Mouse (Mus musculus) heart, postnatal 0 days (tissue): Measurements from ENCODE around the gene Cdh13.

Experiments used
- CTCF ChIP-seq: IDR thresholded peaks from 2 replicates; pipeline ENCODE4 v1.5.1; 2016; ENCODE audit warnings: antibody characterized with exemption, control low read depth, low read depth
- EP300 ChIP-seq: IDR thresholded peaks from 2 replicates; pipeline ENCODE4 v1.6.1; 2016; ENCODE audit warnings: antibody characterized with exemption, low read depth

DNA sequence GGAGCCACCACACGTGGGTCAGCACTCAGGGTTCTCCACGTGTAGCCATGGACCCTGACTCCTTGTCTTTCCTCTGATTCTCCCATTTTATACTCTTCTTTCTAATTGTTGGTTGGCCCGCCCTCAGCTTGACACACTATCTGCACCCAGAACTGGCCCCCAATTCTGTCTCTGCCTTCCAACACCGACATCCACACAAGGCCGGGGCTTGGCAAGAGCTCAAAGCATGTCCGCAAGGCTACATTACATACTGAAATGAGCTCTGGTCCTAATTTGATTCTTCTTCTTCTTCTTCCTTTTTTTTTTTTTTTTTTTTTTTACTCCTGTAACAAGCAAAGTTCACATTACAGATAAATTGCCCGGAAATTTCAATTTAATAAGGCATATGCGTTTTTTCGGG, 1001.0 kb downstream of the Cdh13 start:
- TF ChIP-seq CTCF: no peak
- TF ChIP-seq EP300: no peak
